Mouse (Mus musculus) heart, adult 9 months (tissue): ENCODE measurements around the gene Mill2.
"Not testable (repeated sequence)": the region's sequence is repeated elsewhere in the genome, so short reads cannot be mapped to it uniquely, and the experiment has no call there.

Experiments
- DNase-seq, 2 experiments: peaks; one replicate each; pipeline ENCODE4 v3.0.0; 2022; ENCODE audit warnings: low spot score in 2 of 2

Gene Mill2

GRCm38 (mm10) chr7:18839865-18840264 is at the start of gene Mill2:
Mill2 (plus strand) TSS chr7:18839966.
- peak; percentile 63 to 67 for DNase-seq

- peak in 1 of 2 experiments; percentile 11 for DNase-seq
These were observed 49.1 kb upstream of the Mill2 start for GRCm38 (mm10) chr7:18790671-18791070.

GRCm38 (mm10) chr7:18798420-18798819 is 41.3 kb upstream of the Mill2 start, which contains the start of gene Psg19:
Psg19 (minus strand) TSS chr7:18798520.
- DNase-seq: no peak

GRCm38 (mm10) chr7:18799129-18799528 is 40.6 kb upstream of the Mill2 start:
- no peak for DNase-seq

GRCm38 (mm10) chr7:18803526-18803925 is 36.2 kb upstream of the Mill2 start:
- no peak for DNase-seq

GRCm38 (mm10) chr7:18818301-18818700 is 21.5 kb upstream of the Mill2 start:
- no peak for DNase-seq

- no peak for DNase-seq
These were observed 18.3 kb upstream of the Mill2 start, which contains the start of gene Psg17 for GRCm38 (mm10) chr7:18821507-18821906. Psg17 (minus strand) TSS chr7:18821607.

- no peak for DNase-seq
These were observed 11.8 kb upstream of the Mill2 start for GRCm38 (mm10) chr7:18827792-18828546.

GRCm38 (mm10) chr7:18828592-18828991 is 11.2 kb upstream of the Mill2 start:
- peak; percentile 10 to 13 for DNase-seq

GRCm38 (mm10) chr7:18829545-18829944 is 10.2 kb upstream of the Mill2 start:
- DNase-seq: no peak

- DNase-seq: peak in 1 of 2 experiments; percentile 4
These were observed 7.5 kb upstream of the Mill2 start for GRCm38 (mm10) chr7:18832298-18832697.

GRCm38 (mm10) chr7:18840386-18841173 is 814 bp downstream of the Mill2 start:
- DNase-seq: peak; percentile 75 to 87

GRCm38 (mm10) chr7:18841174-18841567 is 1.4 kb downstream of the Mill2 start:
- DNase-seq: no peak

- DNase-seq: no peak
These were observed 5.0 kb downstream of the Mill2 start for GRCm38 (mm10) chr7:18844811-18845210.

GRCm38 (mm10) chr7:18848395-18848794 is 8.6 kb downstream of the Mill2 start:
- DNase-seq: no peak

- peak; percentile 65 to 79 for DNase-seq
These were observed 18.6 kb downstream of the Mill2 start for GRCm38 (mm10) chr7:18858310-18858916.

GRCm38 (mm10) chr7:18862801-18863200 is 23.0 kb downstream of the Mill2 start:
- DNase-seq: no peak

GRCm38 (mm10) chr7:18868491-18868890 is 28.7 kb downstream of the Mill2 start:
- DNase-seq: no peak

- not testable (repeated sequence) for DNase-seq
These were observed 31.3 kb downstream of the Mill2 start, which contains the start of gene Pglyrp1 for GRCm38 (mm10) chr7:18871031-18871430. Pglyrp1 (plus strand) TSS chr7:18871331.

GRCm38 (mm10) chr7:18872014-18872802 is 32.4 kb downstream of the Mill2 start:
- DNase-seq: no peak

GRCm38 (mm10) chr7:18872816-18873215 is 33.0 kb downstream of the Mill2 start:
- no peak for DNase-seq
